Mouse (Mus musculus) limb, embryonic 11.5 days (tissue): ENCODE measurements around the gene Cyp4f39. TPM values are rescaled to one million over a fixed set of nuclear protein-coding genes. Genes with fewer than 3 reads are reported as not detected.

ENCODE experiments used
- ATAC-seq: fragments of 200-750 bp; cut with Nextera tagmentation; 2 replicates; pipeline ENCODE4 v1.8.0; 2017; ENCODE audit warnings: low read depth; ENCODE audit not compliant: insufficient number of reproducible peaks, low FRiP score, low TSS enrichment
- DNase-seq: peaks from one replicate; pipeline ENCODE4 v3.0.0-alpha.2; 2015; ENCODE audit warnings: low spot score
- H3K27ac ChIP-seq: fragments of 300-500 bp; sonication (generic); replicated peaks from 2 replicates; pipeline ENCODE4 v1.5.1; 2014; ENCODE audit warnings: low read depth, mild to moderate bottlenecking, low read length
- H3K27me3 ChIP-seq: fragments of 300-500 bp; sonication (generic); 2 replicates; pipeline ENCODE4 v1.6.1; 2014; ENCODE audit warnings: mild to moderate bottlenecking, low read length, mixed read lengths; ENCODE audit not compliant: control insufficient read depth, insufficient read depth
- H3K36me3 ChIP-seq: fragments of 300-500 bp; sonication (generic); 2 replicates; pipeline ENCODE4 v1.6.1; 2014; ENCODE audit warnings: mild to moderate bottlenecking, low read length, moderate library complexity, mixed read lengths; ENCODE audit not compliant: control insufficient read depth, insufficient read depth
- H3K4me1 ChIP-seq: fragments of 300-500 bp; sonication (generic); 2 replicates; pipeline ENCODE4 v1.6.1; 2014; ENCODE audit warnings: low read length, mixed read lengths; ENCODE audit not compliant: control insufficient read depth, insufficient read depth
- H3K4me2 ChIP-seq: fragments of 300-500 bp; sonication (generic); 2 replicates; pipeline ENCODE4 v1.6.1; 2014; ENCODE audit warnings: low read depth, mild to moderate bottlenecking, moderate library complexity; ENCODE audit not compliant: severe bottlenecking
- H3K4me3 ChIP-seq: fragments of 300-500 bp; sonication (generic); 2 replicates; pipeline ENCODE4 v1.5.1; 2014; ENCODE audit warnings: low read depth, low read length
- H3K9ac ChIP-seq: fragments of 300-500 bp; sonication (generic); 2 replicates; pipeline ENCODE4 v1.6.1; 2014; ENCODE audit warnings: mild to moderate bottlenecking, low read length
- H3K9me3 ChIP-seq: fragments of 300-500 bp; sonication (generic); 2 replicates; pipeline ENCODE4 v1.6.1; 2016; ENCODE audit warnings: low read length; ENCODE audit not compliant: control insufficient read depth
- WGBS: fragments of 180-500 bp; shearing (Covaris S2); extraction: QIAGEN DNeasy Blood & Tissue Kit; methylation state at CpG from one replicate; pipeline ENCODE4 v1.1.7; 2014; 5-methylcytosine and 5-hydroxymethylcytosine counted together
- polyA plus RNA-seq: library from polyadenylated mRNA; unstranded; fragments of >200 nt; fragmentation: Nextera tagmentation; extraction: Ambion mirVana; gene quantifications from 2 replicates; pipeline ENCODE4 v1.2.1, GENCODE M21; 2014

The Cyp4f39 gene
- polyA plus RNA-seq, result not detected in 2 replicates

DNA sequence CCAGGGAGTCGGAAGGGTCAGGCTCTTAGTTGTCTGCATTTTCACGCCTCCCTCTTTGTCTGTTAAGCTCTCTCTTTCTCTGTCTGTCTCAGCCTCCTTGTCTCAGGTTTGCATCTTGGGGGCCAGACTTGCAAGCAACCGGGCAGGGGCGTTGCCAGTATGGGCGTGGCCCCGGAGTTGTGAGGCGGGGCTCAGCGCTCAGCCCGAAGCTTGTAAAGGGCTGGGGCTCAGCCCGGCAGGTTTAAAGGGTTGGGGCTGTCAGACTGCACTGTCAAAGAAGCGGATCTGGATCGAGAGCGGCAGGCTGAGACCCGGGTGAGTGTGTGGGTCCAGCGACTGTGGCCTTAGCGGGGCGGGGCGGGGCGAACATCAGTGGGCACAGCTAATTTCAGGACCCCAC, at the start of gene Cyp4f39:
Gene Cyp4f39, plus strand, starts transcription at position 242 of the 400 bp plus-strand sequence.
- ATAC-seq (0 out of 2 replicates have a peak, but pooled peaks have one; percentile 62), DNase-seq (peak; percentile 68)
- Histone ChIP-seq H3K4me2 (peak within 1 kb of the TSS; percentile 53), H3K36me3 (no peaks in the 10 kb centered on the region), H3K9ac (0 out of 2 replicates have a peak within 1 kb of the TSS, but pooled peaks have one; percentile 22), H3K4me3 (peak within 1 kb of the TSS; percentile 20; the same call in 1 of the 2 replicates), H3K27me3 (peaks cover 3% of the 10 kb centered on the region; the same call in 1 of the 2 replicates), H3K4me1 (no peaks in the 10 kb centered on the region), H3K9me3 (no peaks in the 10 kb centered on the region), H3K27ac (no peak within 1 kb of the TSS)
- WGBS, result 1% methylated on average over 19 of the region's 19 CpGs

DNA sequence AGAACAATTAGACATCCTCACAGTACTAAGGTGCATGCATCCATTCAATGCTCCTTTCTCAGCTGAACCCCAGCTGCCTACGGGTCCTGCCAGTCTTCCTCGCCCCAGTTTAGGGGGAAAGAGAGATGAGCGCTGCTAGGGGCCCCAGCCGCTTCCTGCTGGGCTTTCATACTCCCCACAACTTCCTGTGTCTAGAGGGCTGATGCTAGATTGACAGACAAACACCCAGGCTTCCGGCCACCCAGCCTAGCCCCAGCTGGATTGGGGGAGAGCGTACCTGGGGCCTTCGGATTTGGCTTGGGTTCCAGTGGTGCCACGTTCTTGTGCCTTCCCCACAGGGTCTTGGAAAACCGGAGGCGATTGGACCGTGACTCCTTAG, 49.8 kb upstream of the Cyp4f39 start:
- Histone ChIP-seq H3K4me1 (no peaks in the 10 kb centered on the region), H3K36me3 (no peaks in the 10 kb centered on the region), H3K27me3 (peaks cover 12% of the 10 kb centered on the region), H3K9ac (no peak overlapping the region), H3K9me3 (no peaks in the 10 kb centered on the region), H3K4me2 (no peak overlapping the region), H3K4me3 (no peak overlapping the region), H3K27ac (no peak overlapping the region)
- WGBS, result 66% methylated on average over 11 of the region's 11 CpGs
- DNase-seq (no peak), ATAC-seq (no peak)

DNA sequence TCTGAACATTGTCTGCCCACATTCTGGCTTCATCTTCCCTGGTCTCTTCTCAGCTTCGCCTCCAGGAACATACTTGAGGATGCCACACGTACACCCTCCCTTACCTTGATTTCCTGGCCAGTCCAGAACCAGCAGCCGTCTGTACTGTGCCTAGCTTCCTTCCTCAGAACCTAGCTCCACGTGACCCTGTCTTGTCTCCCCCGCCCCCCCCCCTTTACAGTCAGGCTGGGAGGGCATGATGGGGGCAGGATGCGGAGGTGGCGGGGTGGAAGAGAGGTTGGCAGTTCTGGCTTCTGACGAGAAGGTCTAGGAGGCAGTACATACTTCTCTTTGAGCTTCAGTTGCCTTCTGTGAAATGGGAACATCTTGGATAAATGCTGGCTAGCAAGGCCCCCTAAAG, 49.1 kb upstream of the Cyp4f39 start, which contains the start of gene Rasal3:
Gene Rasal3, minus strand, starts transcription at position 167 of the 400 bp plus-strand sequence.
- no peaks in the 10 kb centered on the region for H3K36me3 ChIP-seq

DNA sequence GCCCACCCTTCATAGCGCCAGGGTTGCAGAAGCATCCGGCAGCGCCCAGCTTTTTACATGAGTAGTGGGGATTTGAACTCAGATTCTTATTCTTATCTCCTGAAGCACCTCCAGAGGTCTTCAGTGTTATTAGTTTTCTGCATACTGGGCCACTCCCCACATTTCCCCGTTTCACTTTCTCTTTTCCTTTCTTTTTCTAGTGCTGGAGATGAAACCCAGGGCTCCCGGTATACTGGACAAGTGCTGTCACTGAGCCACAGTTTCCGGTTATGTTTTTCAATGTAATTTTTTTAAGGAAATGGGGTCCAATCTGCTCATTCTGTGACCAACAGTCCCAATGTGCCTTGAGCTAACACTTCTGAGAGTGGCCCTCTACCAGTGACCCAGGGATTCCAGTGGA, 40.6 kb upstream of the Cyp4f39 start:
- no peak overlapping the region for H3K4me3 ChIP-seq
- WGBS, result 86% methylated on average over 6 of the region's 6 CpGs
- ATAC-seq (no peak), DNase-seq (no peak)
- H3K4me1 ChIP-seq, result no peaks in the 10 kb centered on the region
- no peak overlapping the region for H3K9ac ChIP-seq
- peaks cover 21% of the 10 kb centered on the region for H3K27me3 ChIP-seq
- no peak overlapping the region for H3K27ac ChIP-seq
- no peaks in the 10 kb centered on the region for H3K9me3 ChIP-seq
- H3K4me2 ChIP-seq, result no peak overlapping the region
- H3K36me3 ChIP-seq, result no peaks in the 10 kb centered on the region

More for the DNA sequence above, 49.1 kb upstream of the Cyp4f39 start, which contains the start of gene Rasal3:
- H3K4me3 ChIP-seq, result no peak within 1 kb of the TSS
- no peak within 1 kb of the TSS for H3K4me2 ChIP-seq
- no peak for DNase-seq
- 79% methylated on average over 8 of the region's 8 CpGs for WGBS
- no peak within 1 kb of the TSS for H3K27ac ChIP-seq
- H3K4me1 ChIP-seq, result no peaks in the 10 kb centered on the region
- no peak for ATAC-seq
- peaks cover 6% of the 10 kb centered on the region for H3K27me3 ChIP-seq
- no peaks in the 10 kb centered on the region for H3K9me3 ChIP-seq
- no peak within 1 kb of the TSS for H3K9ac ChIP-seq

DNA sequence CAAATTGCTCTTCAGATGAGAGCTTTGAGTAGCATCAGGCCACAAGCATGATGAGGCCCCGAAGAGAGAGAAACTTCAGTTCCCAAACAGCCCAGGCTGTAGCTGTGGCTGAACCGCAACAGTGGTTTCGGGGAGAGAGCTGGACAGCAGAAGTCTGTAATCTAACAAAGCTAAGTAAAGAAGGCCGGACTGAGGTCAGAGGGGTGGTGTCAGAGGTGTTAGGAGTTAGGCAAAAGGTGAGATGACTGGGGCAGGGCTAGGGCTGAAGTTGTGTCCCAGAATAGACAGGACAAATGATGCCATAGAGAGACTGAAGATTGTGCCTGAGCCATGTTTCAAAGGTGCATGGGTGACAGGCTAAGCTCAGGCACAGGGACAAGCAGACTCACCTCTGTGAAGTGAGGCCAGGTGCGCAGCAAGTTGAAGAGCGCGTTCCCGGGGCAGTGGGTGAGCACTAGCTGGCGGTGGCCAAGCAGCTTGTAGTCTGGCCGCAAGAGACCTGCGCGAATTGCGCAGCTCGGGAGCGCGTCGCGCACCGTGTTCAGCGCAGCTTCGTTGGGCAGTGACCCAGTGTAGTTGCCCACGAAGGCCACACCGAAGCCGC, 37.0 kb upstream of the Cyp4f39 start:
- DNase-seq (no peak), ATAC-seq (no peak)
- 36% methylated on average over 24 of the region's 24 CpGs for WGBS
- Histone ChIP-seq H3K4me1 (no peaks in the 10 kb centered on the region), H3K9me3 (no peaks in the 10 kb centered on the region), H3K27ac (no peak overlapping the region), H3K4me3 (no peak overlapping the region), H3K36me3 (no peaks in the 10 kb centered on the region), H3K27me3 (peaks cover 21% of the 10 kb centered on the region), H3K4me2 (no peak overlapping the region), H3K9ac (no peak overlapping the region)

DNA sequence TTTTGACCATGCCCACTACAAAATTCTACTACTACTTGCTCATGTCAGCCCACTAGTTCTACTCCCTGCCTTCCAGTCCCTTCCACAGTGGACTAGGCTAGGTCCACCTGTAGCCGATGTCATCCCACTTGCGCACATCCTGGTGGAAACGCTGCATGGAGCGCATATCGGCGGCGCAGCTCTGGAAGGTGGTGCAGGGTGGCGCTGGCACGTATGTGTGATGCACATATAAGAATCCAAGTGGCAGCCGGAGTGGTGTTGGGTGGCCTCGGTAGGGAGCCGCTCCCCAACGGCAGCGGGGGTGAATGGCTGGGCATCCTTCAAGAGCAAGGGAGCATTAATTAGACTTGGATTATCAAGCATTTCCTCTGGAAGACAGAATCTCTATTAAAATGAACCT, 35.8 kb upstream of the Cyp4f39 start:
- no peaks in the 10 kb centered on the region for H3K4me1 ChIP-seq
- no peaks in the 10 kb centered on the region for H3K9me3 ChIP-seq
- no peak for DNase-seq
- peaks cover 21% of the 10 kb centered on the region for H3K27me3 ChIP-seq
- H3K4me2 ChIP-seq, result no peak overlapping the region
- no peak overlapping the region for H3K27ac ChIP-seq
- H3K9ac ChIP-seq, result no peak overlapping the region
- ATAC-seq, result no peak
- H3K4me3 ChIP-seq, result no peak overlapping the region
- WGBS, result 93% methylated on average over 14 of the region's 14 CpGs
- H3K36me3 ChIP-seq, result no peaks in the 10 kb centered on the region

DNA sequence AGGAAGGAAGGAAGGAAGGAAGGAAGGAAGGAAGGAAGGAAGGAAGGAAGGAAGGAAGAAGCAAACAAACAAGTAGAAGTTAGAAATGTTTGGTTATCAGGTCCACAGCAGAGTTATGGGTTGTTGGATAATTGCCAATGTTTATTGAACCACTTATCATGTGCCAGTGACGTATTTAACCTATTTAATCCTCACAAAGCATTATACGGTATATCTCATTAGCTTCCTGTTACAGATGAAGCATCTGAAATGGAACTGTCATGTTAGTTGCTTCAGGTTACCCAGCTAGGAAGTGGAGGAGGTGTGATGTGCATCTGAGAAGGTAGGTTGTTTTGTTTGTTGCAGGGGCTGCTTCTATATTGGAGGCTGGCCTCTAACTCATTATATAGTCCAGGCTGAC, 32.5 kb upstream of the Cyp4f39 start:
- peaks cover 16% of the 10 kb centered on the region for H3K27me3 ChIP-seq
- H3K9ac ChIP-seq, result no peak overlapping the region
- H3K4me2 ChIP-seq, result no peak overlapping the region
- H3K9me3 ChIP-seq, result no peaks in the 10 kb centered on the region
- H3K4me3 ChIP-seq, result no peak overlapping the region
- H3K4me1 ChIP-seq, result no peaks in the 10 kb centered on the region
- DNase-seq, result no peak
- ATAC-seq, result no peak
- WGBS, result 78% methylated on average over 2 of the region's 2 CpGs
- H3K36me3 ChIP-seq, result no peaks in the 10 kb centered on the region
- H3K27ac ChIP-seq, result no peak overlapping the region

DNA sequence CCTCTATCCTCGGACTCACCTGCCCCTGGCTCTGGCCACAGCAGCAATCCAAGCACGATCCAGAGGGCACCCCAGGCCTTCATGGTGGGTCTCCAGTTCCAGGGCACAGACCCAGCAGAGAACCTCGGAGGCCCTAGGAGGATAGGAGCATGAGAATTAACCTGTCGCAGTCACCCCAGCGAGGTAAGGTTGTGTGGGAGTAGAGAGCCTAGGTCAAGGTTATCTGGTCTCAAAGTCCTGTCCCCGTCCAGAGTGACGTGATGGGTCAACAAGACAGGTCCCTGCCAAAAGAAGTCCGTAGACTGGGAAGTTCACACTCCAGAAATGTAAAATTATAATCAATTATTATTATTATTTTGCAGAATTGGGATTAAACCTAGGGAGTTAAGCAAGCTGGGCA, 31.7 kb upstream of the Cyp4f39 start:
- Histone ChIP-seq H3K4me2 (no peak overlapping the region), H3K9me3 (no peaks in the 10 kb centered on the region), H3K27ac (no peak overlapping the region), H3K4me1 (no peaks in the 10 kb centered on the region), H3K36me3 (no peaks in the 10 kb centered on the region), H3K27me3 (peaks cover 8% of the 10 kb centered on the region), H3K4me3 (no peak overlapping the region), H3K9ac (no peak overlapping the region)
- 83% methylated on average over 8 of the region's 8 CpGs for WGBS
- no peak for ATAC-seq
- DNase-seq, result no peak

DNA sequence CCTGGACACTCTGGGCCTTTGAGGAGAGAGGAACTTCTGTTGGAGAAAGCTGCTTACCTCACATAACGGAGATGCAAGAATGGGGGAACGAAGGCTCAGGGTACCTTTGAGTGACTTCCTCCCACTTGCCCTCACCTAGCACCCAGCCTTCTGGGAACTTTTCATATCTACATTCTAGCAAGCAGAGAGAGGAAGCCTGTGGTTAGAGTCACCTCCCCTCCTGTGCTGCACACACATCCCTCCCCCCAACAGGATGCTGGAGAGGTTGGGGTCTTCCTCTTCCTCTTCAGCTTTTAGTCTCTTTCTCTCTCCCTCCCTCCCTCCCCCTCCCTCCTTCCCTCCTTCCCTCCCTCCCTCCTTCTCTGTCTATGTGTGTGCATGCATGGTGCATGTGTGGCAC, 28.5 kb upstream of the Cyp4f39 start, which contains the start of gene Pglyrp2:
Gene Pglyrp2, minus strand, starts transcription at position 134 of the 400 bp plus-strand sequence.
- H3K9ac ChIP-seq, result no peak within 1 kb of the TSS
- 91% methylated on average over 2 of the region's 2 CpGs for WGBS
- H3K27ac ChIP-seq, result no peak within 1 kb of the TSS
- no peak for DNase-seq
- H3K36me3 ChIP-seq, result no peaks in the 10 kb centered on the region
- no peaks in the 10 kb centered on the region for H3K4me1 ChIP-seq
- no peak within 1 kb of the TSS for H3K4me3 ChIP-seq
- H3K4me2 ChIP-seq, result no peak within 1 kb of the TSS
- no peak for ATAC-seq
- no peaks in the 10 kb centered on the region for H3K9me3 ChIP-seq
- H3K27me3 ChIP-seq, result no peaks in the 10 kb centered on the region
